Mouse (Mus musculus) kidney, embryonic 15.5 days (tissue): Measurements from ENCODE around the gene Sox12. TPM values are rescaled to one million over a fixed set of nuclear protein-coding genes. Genes with fewer than 3 reads are reported as not detected.
A peak's percentile ranks its signal among the peaks of the same experiment; 100 is the strongest.

Experiments used
- ATAC-seq: fragments of 200-750 bp; cut with Nextera tagmentation; replicated peaks from 2 replicates; pipeline ENCODE4 v1.8.0; 2017; ENCODE audit warnings: moderate TSS enrichment; ENCODE audit not compliant: low FRiP score
- H3K27ac ChIP-seq: fragments of 300-500 bp; sonication (generic); 2 replicates; pipeline ENCODE4 v1.5.1; 2015; ENCODE audit warnings: mild to moderate bottlenecking, inconsistent platforms
- H3K27me3 ChIP-seq: fragments of 300-500 bp; sonication (generic); 2 replicates; pipeline ENCODE4 v1.6.1; 2015; ENCODE audit warnings: inconsistent platforms
- H3K36me3 ChIP-seq: fragments of 300-500 bp; sonication (generic); 2 replicates; pipeline ENCODE4 v1.6.1; 2015; ENCODE audit warnings: inconsistent platforms
- H3K4me1 ChIP-seq: fragments of 300-500 bp; sonication (generic); 2 replicates; pipeline ENCODE4 v1.6.1; 2015; ENCODE audit warnings: inconsistent platforms
- H3K4me2 ChIP-seq: fragments of 300-500 bp; sonication (generic); 2 replicates; pipeline ENCODE4 v1.6.1; 2015; ENCODE audit warnings: moderate library complexity, mild to moderate bottlenecking, inconsistent platforms
- H3K4me3 ChIP-seq: fragments of 300-500 bp; sonication (generic); replicated peaks from 2 replicates; pipeline ENCODE4 v1.5.1; 2015; ENCODE audit warnings: mild to moderate bottlenecking, inconsistent platforms
- H3K9ac ChIP-seq: fragments of 300-500 bp; sonication (generic); 2 replicates; pipeline ENCODE4 v1.6.1; 2015; ENCODE audit warnings: mild to moderate bottlenecking, inconsistent platforms
- H3K9me3 ChIP-seq: fragments of 300-500 bp; sonication (generic); replicated peaks from 2 replicates; pipeline ENCODE4 v1.6.1; 2016; ENCODE audit warnings: inconsistent platforms
- WGBS: fragments of 180-500 bp; shearing (Covaris S2); methylation state at CpG from one replicate; pipeline ENCODE4 v1.1.7; 2015; ENCODE audit warnings: mixed read lengths; 5-methylcytosine and 5-hydroxymethylcytosine counted together
- polyA plus RNA-seq: library from polyadenylated mRNA; unstranded; fragments of >200 nt; fragmentation: Nextera tagmentation; extraction: Ambion mirVana; gene quantifications from 2 replicates; pipeline ENCODE4 v1.2.1, GENCODE M21; 2015

Gene Sox12
- polyA plus RNA-seq, 1 experiment from 2014 or later, result 12.2 TPM

- H3K4me3 ChIP-seq, result peak overlapping the region; percentile 88
- 96% methylated on average over 3 of the region's 3 CpGs for WGBS
- no peak for ATAC-seq
These were observed 17.9 kb upstream of the Sox12 start for GRCm38 (mm10) chr2:152415786-152416185.

DNA sequence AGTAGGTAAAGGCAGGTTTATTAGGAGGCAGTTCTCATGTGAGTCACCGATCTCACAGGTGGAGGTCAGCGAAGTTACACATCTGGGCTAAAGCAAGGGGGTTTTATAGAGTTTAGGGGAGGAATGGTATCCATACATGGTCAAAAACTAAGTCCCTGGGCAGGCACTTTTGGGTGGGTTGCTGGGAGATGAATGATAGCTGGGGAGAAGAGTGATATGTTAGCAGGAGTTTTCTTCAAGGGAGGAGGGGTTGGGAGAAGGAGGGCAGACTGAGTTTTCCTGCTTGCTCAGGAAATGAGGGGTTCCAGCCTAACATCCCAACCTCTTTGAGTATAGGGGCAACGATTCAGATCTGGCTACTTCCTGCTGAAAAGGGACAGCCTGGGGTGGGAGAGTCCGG lies 17.4 kb upstream of the Sox12 start, which contains the start of gene 6820408C15Rik:
6820408C15Rik (plus strand) TSS at position 301 of the 400 bp plus-strand sequence.
- H3K4me1 ChIP-seq, result peaks cover 31% of the 10 kb centered on the region
- peaks cover 7% of the 10 kb centered on the region; the same call in 1 of the 2 replicates for H3K9me3 ChIP-seq
- 0 out of 2 replicates have a peak, but pooled peaks cover 4% of the 10 kb centered on the region for H3K36me3 ChIP-seq
- peak within 1 kb of the TSS; percentile 98 for H3K27ac ChIP-seq
- ATAC-seq, result peak; percentile 0; the same call in 1 of the 2 replicates
- peak within 1 kb of the TSS; percentile 70 for H3K4me2 ChIP-seq
- no peaks in the 10 kb centered on the region for H3K27me3 ChIP-seq
- H3K4me3 ChIP-seq, result peak within 1 kb of the TSS; percentile 88
- 22% methylated on average over 4 of the region's 4 CpGs for WGBS
- peak within 1 kb of the TSS; percentile 98 for H3K9ac ChIP-seq

More at GRCm38 (mm10) chr2:152415786-152416185, 17.9 kb upstream of the Sox12 start:
- H3K27ac ChIP-seq, result peak overlapping the region; percentile 98
- 0 out of 2 replicates have a peak, but pooled peaks cover 4% of the 10 kb centered on the region for H3K36me3 ChIP-seq
- H3K4me2 ChIP-seq, result peak overlapping the region; percentile 70
- H3K9me3 ChIP-seq, result peaks cover 7% of the 10 kb centered on the region; the same call in 1 of the 2 replicates
- peaks cover 26% of the 10 kb centered on the region for H3K4me1 ChIP-seq
- H3K27me3 ChIP-seq, result no peaks in the 10 kb centered on the region
- H3K9ac ChIP-seq, result 0 out of 2 replicates have a peak overlapping the region, but pooled peaks have one; percentile 98

DNA sequence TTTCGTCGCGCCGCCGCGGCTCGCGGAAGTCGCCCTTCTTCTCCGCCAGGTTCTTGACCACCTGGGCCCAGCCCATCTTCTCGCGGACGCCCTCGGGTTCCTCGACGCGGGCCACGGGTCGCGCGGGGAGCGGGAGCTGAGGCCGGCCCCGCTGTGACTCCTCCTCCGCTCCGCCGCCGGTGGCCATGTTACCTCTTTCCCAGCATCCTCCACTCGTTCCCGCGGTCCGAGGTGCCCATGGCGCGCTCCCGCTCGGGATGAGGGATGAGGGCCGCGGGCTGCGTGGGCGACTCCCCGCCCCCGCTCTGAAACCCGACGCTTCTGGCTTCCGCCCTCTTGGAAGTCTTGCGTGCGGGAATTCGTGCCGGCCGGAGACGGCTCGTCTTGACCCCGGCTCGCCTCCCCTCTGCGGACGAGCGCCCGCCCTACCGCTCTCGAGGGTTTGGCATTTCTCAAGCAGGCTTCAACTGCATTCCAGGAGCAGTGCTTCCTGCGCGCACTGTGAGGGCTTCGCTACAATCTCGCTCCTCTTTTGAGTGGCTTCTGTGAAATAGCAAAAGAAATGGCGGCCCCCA lies 16.8 kb upstream of the Sox12 start, which contains the start of gene Zcchc3:
Zcchc3 (minus strand) TSS at position 437 of the 575 bp plus-strand sequence.
- Histone ChIP-seq H3K9me3 (peaks cover 7% of the 10 kb centered on the region; the same call in 1 of the 2 replicates), H3K36me3 (0 out of 2 replicates have a peak, but pooled peaks cover 4% of the 10 kb centered on the region), H3K4me3 (peak within 1 kb of the TSS; percentile 88), H3K27me3 (no peaks in the 10 kb centered on the region), H3K27ac (peak within 1 kb of the TSS; percentile 98), H3K9ac (peak within 1 kb of the TSS; percentile 98), H3K4me2 (peak within 1 kb of the TSS; percentile 70), H3K4me1 (peaks cover 37% of the 10 kb centered on the region)
- under 1% methylated on average over 64 of the region's 65 CpGs for WGBS
- ATAC-seq, result peak; percentile 81

GRCm38 (mm10) chr2:152413765-152414584 lies 16.1 kb upstream of the Sox12 start:
- Histone ChIP-seq H3K4me1 (peaks cover 43% of the 10 kb centered on the region), H3K27ac (peak overlapping the region; percentile 98), H3K4me2 (peak overlapping the region; percentile 70), H3K9me3 (peaks cover 7% of the 10 kb centered on the region; the same call in 1 of the 2 replicates), H3K36me3 (0 out of 2 replicates have a peak, but pooled peaks cover 4% of the 10 kb centered on the region), H3K9ac (peak overlapping the region; percentile 98), H3K27me3 (no peaks in the 10 kb centered on the region), H3K4me3 (peak overlapping the region; percentile 88)
- WGBS, result under 1% methylated on average over 86 of the region's 86 CpGs
- ATAC-seq, result peak; percentile 0; the same call in 1 of the 2 replicates

DNA sequence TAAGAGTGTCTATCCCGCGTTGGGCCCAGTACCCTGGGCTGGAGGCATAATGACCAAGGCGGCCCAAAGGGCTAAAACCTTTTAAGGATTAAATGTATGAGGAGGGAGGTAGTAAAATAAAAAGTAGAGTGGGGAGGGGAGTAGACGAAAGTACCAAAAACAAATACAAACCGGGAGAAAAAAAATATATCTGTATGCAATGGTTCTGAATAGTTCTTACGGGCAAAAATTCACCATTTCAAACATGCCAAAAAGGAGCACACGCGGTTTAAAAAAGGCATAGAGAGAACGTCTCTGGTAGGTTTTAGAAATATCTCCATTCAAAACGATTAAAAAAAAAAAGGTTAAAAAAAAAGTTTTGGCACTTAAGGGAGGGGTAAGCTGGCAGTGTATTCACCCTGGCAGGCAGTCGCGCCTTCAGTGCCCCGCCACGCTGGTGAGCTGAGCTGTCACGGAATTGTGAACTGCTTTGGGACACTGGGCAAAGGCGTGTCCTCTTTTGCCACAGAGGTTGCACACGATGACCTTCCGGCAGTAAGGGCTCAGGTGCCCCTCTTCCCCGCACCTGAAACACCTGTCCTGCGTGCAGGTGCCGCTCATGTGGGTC lies 15.4 kb upstream of the Sox12 start:
- ATAC-seq, result no peak
- Histone ChIP-seq H3K4me3 (peak overlapping the region; percentile 88), H3K9me3 (peaks cover 7% of the 10 kb centered on the region; the same call in 1 of the 2 replicates), H3K27ac (peak overlapping the region; percentile 98), H3K4me1 (peaks cover 43% of the 10 kb centered on the region), H3K4me2 (peak overlapping the region; percentile 70), H3K36me3 (0 out of 2 replicates have a peak, but pooled peaks cover 4% of the 10 kb centered on the region), H3K27me3 (no peaks in the 10 kb centered on the region), H3K9ac (peak overlapping the region; percentile 98)
- 2% methylated on average over 21 of the region's 21 CpGs for WGBS

DNA sequence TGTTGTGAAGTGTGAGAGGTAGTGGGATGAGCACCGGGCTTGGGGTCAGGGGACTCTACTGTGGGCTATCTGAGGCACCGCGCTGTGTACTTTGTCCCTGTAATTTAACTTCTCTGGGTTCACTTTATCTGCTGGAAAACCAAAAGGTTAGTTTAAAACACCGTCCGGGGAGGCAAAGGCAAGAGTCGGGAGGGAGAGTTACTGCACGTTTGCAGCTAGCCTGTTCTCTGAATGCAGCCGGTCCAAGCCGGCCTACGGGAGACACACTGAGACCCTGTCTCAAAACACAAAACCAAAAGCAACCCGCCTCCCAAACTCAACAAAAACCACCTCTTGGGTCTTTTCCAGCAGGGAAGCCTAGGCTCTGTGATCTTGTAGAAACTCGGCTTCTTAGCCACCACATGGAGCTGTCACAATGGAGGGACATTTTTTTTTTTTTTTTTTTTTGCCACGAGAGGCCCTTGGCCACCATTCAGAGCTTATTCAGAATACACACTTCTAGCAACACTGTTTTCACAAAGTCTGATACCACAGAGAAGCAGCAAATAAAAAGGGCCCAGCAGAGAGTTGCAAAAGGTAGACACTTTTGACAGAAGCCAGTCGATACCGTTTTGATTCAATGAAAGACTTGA lies 14.8 kb upstream of the Sox12 start:
- peak overlapping the region; percentile 88 for H3K4me3 ChIP-seq
- no peak for ATAC-seq
- H3K36me3 ChIP-seq, result 0 out of 2 replicates have a peak, but pooled peaks cover 4% of the 10 kb centered on the region
- peak overlapping the region; percentile 70 for H3K4me2 ChIP-seq
- H3K27ac ChIP-seq, result peak overlapping the region; percentile 98
- H3K9ac ChIP-seq, result peak overlapping the region; percentile 98
- H3K27me3 ChIP-seq, result no peaks in the 10 kb centered on the region
- peaks cover 7% of the 10 kb centered on the region; the same call in 1 of the 2 replicates for H3K9me3 ChIP-seq
- peaks cover 43% of the 10 kb centered on the region for H3K4me1 ChIP-seq
- 4% methylated on average over 15 of the region's 15 CpGs for WGBS

- Histone ChIP-seq H3K36me3 (0 out of 2 replicates have a peak, but pooled peaks cover 4% of the 10 kb centered on the region), H3K4me1 (peaks cover 49% of the 10 kb centered on the region), H3K27me3 (no peaks in the 10 kb centered on the region), H3K9ac (peak overlapping the region; percentile 98; the same call in 1 of the 2 replicates), H3K27ac (peak overlapping the region; percentile 98), H3K4me2 (peak overlapping the region; percentile 70), H3K9me3 (peaks cover 7% of the 10 kb centered on the region; the same call in 1 of the 2 replicates), H3K4me3 (peak overlapping the region; percentile 88)
- 9% methylated on average over 7 of the region's 7 CpGs for WGBS
- ATAC-seq, result no peak; the same call in 1 of the 2 replicates
These were observed 13.6 kb upstream of the Sox12 start for GRCm38 (mm10) chr2:152411471-152411870.

DNA sequence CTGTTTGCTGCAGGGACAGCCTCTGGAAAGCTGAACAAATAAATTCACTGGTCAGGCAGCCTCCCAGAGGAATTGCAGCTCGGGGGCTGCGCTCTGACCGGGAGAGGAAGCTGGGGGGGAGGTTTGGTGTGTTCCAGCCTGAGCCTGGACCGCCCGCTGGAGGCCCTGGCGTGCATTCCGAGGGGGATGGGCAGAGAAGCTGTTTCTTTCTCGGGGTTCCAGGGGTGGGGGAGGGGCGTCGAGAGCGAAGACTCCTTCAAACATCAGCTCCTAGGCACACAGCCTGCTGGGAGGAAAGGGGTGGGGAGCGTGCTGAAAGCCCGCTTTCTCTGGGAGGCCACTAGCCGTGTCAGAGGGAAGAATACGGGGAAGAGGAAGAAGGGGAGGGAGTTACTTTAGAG lies 13.1 kb upstream of the Sox12 start:
- peak overlapping the region; percentile 98 for H3K27ac ChIP-seq
- WGBS, result 1% methylated on average over 15 of the region's 15 CpGs

GRCm38 (mm10) chr2:152409781-152410180 lies 11.9 kb upstream of the Sox12 start:
- 51% methylated on average over 6 of the region's 6 CpGs for WGBS
- H3K9ac ChIP-seq, result no peak overlapping the region
- peak overlapping the region; percentile 98 for H3K27ac ChIP-seq
- no peak overlapping the region for H3K4me3 ChIP-seq
- no peak overlapping the region; the same call in 1 of the 2 replicates for H3K4me2 ChIP-seq
- no peaks in the 10 kb centered on the region for H3K27me3 ChIP-seq
- H3K4me1 ChIP-seq, result peaks cover 53% of the 10 kb centered on the region
- no peaks in the 10 kb centered on the region for H3K36me3 ChIP-seq
- no peak for ATAC-seq
- H3K9me3 ChIP-seq, result no peaks in the 10 kb centered on the region

More for the DNA sequence above, 13.1 kb upstream of the Sox12 start:
- peak overlapping the region; percentile 70 for H3K4me2 ChIP-seq
- H3K4me1 ChIP-seq, result peaks cover 52% of the 10 kb centered on the region
- H3K27me3 ChIP-seq, result no peaks in the 10 kb centered on the region
- peak overlapping the region; percentile 88 for H3K4me3 ChIP-seq
- peak; percentile 75 for ATAC-seq
- peak overlapping the region; percentile 98; the same call in 1 of the 2 replicates for H3K9ac ChIP-seq
- H3K36me3 ChIP-seq, result 0 out of 2 replicates have a peak, but pooled peaks cover 1% of the 10 kb centered on the region
- peaks cover 2% of the 10 kb centered on the region; the same call in 1 of the 2 replicates for H3K9me3 ChIP-seq

DNA sequence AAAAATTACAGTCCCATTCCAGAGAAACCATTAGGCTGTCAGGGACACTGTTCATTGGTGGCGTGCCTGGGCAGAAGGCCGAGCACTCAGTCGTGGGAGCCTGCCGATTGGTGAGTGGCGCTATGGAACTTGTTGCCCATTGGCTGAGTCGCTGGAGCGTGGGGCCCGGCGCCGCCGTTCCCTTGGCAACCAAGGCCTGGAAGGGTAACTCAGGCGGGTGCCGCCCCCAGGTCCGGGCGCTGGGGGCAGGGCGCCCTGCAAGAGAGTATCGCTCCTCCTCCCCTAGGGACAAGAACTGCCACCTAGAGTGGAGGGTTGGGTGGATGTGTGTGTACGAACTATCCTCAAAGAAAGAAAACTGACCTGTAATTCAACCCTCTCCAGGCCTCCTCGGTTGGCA lies 8.3 kb upstream of the Sox12 start:
- Histone ChIP-seq H3K27me3 (no peaks in the 10 kb centered on the region), H3K27ac (peak overlapping the region; percentile 87), H3K9me3 (no peaks in the 10 kb centered on the region), H3K4me2 (peak overlapping the region; percentile 65), H3K4me1 (peaks cover 38% of the 10 kb centered on the region), H3K4me3 (peak overlapping the region; percentile 37), H3K9ac (peak overlapping the region; percentile 29; the same call in 1 of the 2 replicates), H3K36me3 (no peaks in the 10 kb centered on the region)
- peak; percentile 96 for ATAC-seq
- WGBS, result under 1% methylated on average over 19 of the region's 19 CpGs

DNA sequence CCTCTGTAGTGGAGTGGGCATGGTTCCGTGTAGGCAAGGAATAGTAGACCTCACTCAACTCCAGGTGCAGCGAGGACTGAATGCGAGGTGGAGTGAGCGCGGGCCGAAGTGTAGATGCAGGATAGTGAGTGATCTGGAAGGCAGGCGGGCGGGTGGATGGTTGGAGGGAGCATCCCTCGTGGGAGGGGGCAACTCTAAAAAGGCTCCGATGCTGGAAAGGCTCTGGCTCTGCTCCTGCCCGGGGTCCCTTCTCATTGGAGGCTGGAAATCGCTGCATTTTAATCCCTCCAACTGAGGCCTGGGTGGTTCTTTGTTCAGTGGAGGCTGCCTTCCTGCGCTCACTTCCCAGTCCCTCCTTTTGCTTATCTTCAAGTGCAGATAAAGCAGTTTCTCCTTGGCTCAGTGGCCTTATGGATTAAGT lies 1.3 kb upstream of the Sox12 start:
- Histone ChIP-seq H3K27ac (peak overlapping the region; percentile 100), H3K36me3 (no peaks in the 10 kb centered on the region), H3K4me1 (peaks cover 38% of the 10 kb centered on the region), H3K9ac (peak overlapping the region; percentile 92), H3K4me2 (peak overlapping the region; percentile 85), H3K4me3 (peak overlapping the region; percentile 83), H3K27me3 (no peaks in the 10 kb centered on the region), H3K9me3 (no peaks in the 10 kb centered on the region)
- ATAC-seq, result no peak; the same call in 1 of the 2 replicates
- under 1% methylated on average over 13 of the region's 13 CpGs for WGBS
